Mouse (Mus musculus): ENCODE data around the gene Clec5a.

DNA sequence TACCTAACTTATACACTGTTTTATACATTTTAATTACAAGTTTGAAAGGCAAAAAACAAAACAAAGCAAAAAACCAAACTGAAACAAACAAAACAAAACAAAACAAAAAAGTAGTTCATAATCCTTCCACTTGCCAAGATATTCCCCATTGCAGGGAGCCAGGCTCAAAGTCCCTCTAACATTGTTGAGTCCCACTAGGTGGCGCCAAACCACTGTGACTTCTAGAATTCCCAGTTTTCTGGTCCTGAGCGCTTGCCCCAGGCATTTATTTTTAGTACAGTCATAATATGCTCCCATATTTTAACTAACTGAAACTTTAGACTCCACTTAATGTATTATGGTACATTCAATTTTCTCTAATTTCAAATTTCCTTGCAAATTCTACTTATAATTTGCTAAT, 32.3 kb upstream of the Clec5a start:
- no peak for TF ChIP-seq CTCF (IDR thresholded peaks at IDR 0.05; ENCODE audit: borderline replicate concordance, control insufficient read depth, extremely low read depth, insufficient read depth, low read length, poor library complexity)
- TF ChIP-seq POLR2A (IDR thresholded peaks at IDR 0.05; ENCODE audit: control insufficient read depth, extremely low read depth, insufficient read depth, low read length, poor library complexity) = no peak

Measured in thymus, adult 2 months (tissue).